Mouse (Mus musculus) thymus, postnatal 25 days (tissue): ENCODE data around the gene Cd96.
A peak's percentile ranks its signal among the peaks of the same experiment; 100 is the strongest.

Source experiments
- DNase-seq: peaks from one replicate; pipeline ENCODE4 v3.0.0; 2022

The Cd96 gene

GRCm38 (mm10) chr16:46033896-46034295 is 86.2 kb downstream of the Cd96 start:
- no peak for DNase-seq

GRCm38 (mm10) chr16:46022958-46023491 is 97.0 kb downstream of the Cd96 start:
- DNase-seq: no peak

DNA sequence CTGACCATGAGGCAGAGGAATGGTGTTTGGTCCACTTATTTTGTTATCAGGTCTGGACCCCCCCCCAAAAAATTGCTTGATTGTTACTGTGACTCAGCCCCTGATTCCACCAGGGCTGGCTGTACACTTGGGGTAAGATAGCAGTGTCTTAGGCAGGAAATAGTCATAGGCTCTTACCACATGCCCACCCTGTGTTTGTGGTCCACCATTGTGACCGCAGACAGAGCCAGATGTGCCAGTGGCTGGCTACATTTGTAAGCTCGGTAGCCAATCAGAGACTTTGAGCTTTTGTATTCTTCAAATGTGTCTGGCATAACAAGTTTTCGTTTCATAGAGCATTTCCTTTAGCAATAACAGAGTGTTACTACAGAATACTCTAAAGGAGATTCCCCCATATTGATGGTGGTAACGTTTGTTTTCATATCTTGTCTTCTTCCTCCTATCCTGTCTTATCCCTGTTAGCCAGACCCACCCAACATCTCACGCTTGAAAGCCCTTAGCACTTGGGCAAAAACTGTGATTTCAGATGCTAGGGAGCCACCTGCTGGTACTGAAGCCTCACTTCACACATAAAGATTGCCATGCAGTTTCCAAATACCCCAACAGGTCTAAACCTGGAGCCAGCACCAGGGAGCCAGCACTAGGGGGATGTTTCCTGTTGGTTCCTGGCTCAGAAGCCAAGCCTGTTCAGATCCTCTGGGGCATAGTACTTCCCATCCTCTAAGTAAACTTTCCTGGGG is 97.7 kb downstream of the Cd96 start:
- DNase-seq: peak; percentile 70

DNA sequence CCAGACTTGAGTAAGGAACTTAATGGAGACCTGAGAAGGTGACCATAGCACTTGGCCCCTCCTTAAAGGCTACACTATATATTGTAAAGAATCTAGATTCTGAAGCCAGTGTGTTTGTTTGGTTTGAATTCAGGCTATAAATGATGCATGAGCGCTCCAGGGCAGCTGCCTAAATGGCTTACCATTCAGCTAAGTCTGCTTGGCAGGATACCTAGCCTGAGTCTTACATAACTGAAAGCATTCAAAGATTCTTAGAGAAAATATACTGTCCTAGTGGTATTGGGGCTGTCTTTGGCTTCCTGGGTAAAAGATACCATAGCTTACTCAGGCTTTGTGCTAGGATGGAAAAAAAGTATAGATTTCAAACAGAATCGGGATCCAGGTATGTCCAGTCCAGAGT is 98.7 kb downstream of the Cd96 start:
- no peak for DNase-seq

DNA sequence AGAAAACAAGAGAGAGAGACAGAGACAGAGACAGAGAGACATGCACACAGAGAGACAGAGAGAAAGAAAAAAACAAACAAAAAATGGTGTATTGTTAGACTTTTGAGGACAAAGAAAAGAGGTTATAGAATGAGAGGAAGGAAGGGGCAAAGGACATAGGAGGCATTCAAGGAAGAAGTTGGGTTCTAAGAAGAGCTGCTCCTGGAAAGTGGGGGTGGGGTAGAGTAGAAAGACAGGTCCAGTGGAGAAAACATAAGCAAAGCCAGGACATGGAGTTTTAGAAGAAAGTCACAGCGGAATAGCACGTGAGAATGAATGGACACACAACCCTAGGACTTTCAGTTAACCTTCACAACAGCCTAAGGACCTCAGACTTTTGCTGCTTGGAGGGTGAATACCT is 99.7 kb downstream of the Cd96 start:
- DNase-seq: no peak

DNA sequence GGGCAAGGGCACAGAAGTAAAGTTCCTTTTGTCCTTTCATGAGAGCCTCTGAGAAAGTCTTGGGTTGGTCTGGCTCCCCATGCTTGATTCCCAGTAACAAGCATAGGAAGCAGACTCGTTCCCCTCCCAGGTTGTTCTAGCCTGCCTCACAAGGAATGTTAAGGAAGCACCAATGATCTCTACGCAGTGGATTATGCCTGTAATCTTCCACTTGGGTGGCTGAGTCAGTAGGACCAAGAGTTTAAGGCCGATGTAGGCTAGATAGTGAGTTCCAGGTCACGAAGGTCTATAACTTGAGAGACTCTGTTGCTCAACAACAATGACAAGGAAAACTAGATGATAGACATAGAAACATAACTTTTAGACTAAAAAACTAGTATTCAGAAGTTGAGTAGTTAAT is 100.3 kb downstream of the Cd96 start:
- no peak for DNase-seq

DNA sequence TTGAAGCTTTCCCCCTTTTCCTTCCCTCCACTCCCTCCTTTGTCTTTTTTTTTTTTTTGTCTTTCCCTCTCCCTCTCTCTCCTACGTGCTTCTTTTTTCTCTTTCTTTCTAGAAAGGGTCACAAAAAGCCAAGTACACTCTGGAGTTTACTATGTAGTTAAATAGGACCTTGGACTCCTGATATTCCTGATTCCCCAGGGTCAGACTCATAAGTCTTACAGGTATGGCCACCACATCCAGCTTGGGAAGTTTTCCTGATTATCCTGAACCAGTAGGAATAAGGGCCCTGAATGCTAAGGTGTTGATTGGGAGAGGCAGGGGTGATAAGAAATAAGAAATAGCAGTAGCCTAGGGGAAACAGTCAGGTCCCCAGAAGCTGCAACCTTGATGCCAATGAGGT is 100.7 kb downstream of the Cd96 start:
- DNase-seq: no peak

DNA sequence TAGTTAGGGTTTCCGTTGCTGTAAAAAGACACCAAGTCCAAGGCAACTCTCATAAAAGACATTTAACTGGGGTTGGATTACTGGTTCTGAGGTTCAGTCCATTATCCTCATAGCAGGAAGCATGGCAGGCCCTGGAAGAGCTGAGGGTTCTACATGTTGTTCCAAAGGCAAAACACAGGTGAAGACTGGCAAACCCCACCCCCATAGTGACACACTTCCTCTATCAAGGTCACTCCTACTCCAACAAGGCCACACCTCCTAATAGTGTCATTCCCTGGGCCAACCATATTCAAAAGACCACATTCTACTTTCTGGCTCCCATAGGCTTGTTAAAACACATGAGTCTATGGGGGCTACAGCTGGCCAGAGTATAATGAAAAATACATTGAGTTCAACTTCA is 108.4 kb downstream of the Cd96 start:
- DNase-seq: no peak

DNA sequence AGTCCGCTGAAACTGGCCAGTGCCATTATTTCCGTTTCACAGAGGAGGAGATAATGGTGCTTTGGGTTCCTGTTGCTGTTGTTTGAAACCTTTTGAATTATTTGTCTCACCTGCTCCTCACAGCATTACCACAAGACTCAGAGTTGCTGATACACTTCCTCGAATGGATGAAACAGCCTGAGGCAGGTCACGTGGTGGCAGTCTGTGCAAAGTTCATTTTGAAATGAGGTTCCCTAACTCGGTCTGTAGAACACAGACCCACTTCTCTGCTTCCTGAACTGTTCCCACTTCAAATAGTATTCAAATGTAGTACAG is 109.2 kb downstream of the Cd96 start:
- DNase-seq: peak; percentile 61

- DNase-seq: peak; percentile 94
These were observed 109.7 kb downstream of the Cd96 start, which contains the start of gene Plcxd2 for GRCm38 (mm10) chr16:46010153-46010905. TSS of gene Plcxd2 (minus strand) at chr16:46010218.

GRCm38 (mm10) chr16:46009717-46010116 is 110.3 kb downstream of the Cd96 start:
- DNase-seq: no peak

DNA sequence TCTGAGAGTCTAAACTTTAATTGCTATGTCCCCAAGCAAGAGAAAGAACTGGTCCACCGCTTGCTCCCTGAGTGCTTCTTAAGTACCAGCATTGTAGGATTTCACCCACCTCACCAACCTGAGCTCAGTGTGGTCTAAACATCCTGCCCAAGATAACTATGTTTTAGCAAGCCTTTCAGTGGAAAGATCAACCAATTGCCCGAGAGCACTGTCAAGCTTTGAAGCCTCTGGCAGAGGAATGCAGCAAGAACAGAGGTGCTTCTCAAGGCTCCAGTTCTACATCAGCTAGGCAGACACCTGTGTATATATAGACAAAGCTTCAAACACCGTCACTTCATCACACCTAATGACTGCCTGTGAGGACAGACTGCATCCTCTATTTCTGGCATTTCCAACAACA is 111.3 kb downstream of the Cd96 start:
- peak; percentile 48 for DNase-seq

DNA sequence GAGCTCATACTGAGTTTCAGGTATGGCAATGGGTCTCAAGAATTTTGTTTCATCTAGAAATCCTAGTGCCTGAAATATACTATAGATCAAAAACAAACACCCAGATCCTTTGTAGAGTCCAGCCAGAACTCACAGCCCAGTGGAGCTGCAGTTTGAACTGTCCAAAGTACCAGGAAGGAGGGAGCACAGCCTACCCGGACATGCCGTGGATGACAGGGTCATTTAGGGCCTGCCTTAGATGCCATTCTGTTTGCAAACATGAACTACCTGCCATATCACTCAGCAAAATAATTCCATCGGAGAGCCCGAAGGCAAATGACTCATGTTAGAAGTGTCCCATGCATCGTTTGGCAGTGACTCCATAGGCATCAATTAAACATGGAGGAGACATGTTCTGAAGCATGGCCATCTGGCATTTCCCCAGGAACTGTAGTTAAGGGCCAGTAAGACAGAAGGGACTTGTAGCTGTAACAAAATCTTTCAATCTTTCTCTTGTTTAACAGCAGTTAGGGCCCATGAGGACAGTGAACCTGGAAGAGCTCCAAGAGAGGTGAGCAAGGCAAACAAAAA is 111.9 kb downstream of the Cd96 start:
- no peak for DNase-seq

GRCm38 (mm10) chr16:46006261-46006660 is 113.8 kb downstream of the Cd96 start:
- peak; percentile 65 for DNase-seq

- DNase-seq: no peak
These were observed 118.4 kb downstream of the Cd96 start for GRCm38 (mm10) chr16:46001550-46002166.

DNA sequence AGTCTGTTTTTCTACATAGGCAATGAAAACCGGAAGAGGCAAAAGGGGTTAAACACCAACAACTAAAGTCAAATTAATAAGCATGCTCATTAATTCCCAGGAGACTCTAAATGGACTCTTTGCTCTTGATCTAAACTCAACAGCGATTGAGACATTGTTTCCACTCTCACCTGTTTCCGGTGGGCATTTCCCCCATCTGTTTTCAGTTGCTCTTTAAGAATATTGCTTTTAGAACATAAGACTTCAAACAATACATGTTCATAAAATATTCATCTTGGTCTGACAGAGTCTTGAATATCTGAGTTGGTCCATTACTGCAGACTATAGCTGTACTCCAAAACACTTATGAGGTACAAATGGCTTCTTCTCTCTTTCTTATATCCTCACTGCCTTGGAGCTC is 119.1 kb downstream of the Cd96 start:
- DNase-seq: no peak

DNA sequence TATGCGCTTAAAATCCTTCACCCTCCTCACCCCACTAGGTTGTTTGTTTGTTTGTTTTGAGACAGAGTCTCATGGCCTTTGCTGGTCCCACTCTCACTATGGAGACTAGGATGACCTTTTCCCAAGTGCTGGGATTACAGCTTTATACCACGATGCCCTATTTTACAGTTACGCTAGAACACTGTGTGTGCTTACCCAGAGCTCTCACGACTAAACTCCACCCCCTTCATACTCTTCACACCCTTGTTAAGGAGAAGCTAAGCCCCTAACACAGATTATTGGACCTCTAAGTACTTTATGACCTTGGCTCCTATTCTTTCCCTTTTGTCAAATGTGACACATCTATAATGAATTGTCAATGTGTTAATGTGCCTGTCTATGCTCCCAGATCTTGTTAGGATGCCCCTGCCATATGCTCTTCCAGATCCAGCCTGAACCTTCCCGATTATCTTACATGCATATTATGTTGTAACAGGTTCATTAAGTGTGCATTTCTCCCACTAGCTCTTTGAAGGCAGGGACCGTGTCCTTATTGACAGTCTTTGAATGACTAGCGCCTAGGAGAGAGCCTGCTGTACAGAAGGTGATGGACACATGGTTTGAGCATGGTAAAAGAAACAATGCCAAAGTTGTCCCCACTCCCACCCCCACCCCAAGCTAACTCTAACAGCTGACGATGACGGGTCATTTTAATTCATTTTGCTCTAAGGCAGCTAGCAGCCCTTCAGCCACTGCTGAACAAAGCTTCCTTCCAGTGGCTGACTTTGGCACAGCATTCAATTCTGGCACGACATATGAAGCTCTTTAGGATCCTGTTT is 120.5 kb downstream of the Cd96 start:
- DNase-seq: no peak

- no peak for DNase-seq
These were observed 121.8 kb downstream of the Cd96 start for GRCm38 (mm10) chr16:45998231-45998630.

- DNase-seq: no peak
These were observed 129.0 kb downstream of the Cd96 start for GRCm38 (mm10) chr16:45990901-45991676.

DNA sequence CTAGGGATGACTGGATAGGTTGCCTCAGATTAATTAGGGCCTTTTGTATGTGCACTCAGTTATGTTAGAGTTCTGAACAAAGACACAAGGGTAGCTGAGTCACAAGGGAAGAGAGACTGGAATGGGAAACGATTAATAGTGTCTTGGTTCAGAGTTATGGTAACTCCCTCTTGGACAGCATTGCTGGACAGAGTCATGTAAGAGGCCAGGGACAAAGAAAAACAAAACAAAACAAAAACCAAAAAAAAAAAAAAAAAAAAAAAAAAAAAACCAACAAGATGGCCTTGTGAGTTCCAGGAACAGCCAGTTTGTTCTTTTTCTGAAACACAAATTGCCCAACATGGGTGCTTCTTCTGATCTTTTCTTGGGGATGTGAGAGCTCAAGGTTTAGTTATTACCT is 133.8 kb downstream of the Cd96 start:
- DNase-seq: no peak
